Mouse (Mus musculus) cerebellum, adult (tissue): ENCODE data around the gene Cdhr4.
"Not testable (repeated sequence)": the region's sequence is repeated elsewhere in the genome, so short reads cannot be mapped to it uniquely, and the experiment has no call there.

Experiments
- ATAC-seq: cut with Nextera tagmentation; 2 replicates; pipeline ENCODE4 v1.9.2; 2017; ENCODE audit warnings: mild to moderate bottlenecking, moderate library complexity, mixed read lengths; ENCODE audit not compliant: insufficient number of reproducible peaks, low FRiP score, low TSS enrichment

Gene Cdhr4

GRCm38 (mm10) chr9:108002778-108003530, 10.7 kb downstream of the Cdhr4 start:
- ATAC-seq: no peak

- ATAC-seq: no peak
Observed at GRCm38 (mm10) chr9:108003531-108003890, 11.2 kb downstream of the Cdhr4 start.

- ATAC-seq: no peak
Observed at GRCm38 (mm10) chr9:108008041-108008440, 15.7 kb downstream of the Cdhr4 start.

GRCm38 (mm10) chr9:108010385-108010784, 18.1 kb downstream of the Cdhr4 start:
- no peak for ATAC-seq

- not testable (repeated sequence) for ATAC-seq
Observed at GRCm38 (mm10) chr9:108013577-108013976, 21.3 kb downstream of the Cdhr4 start.

GRCm38 (mm10) chr9:108017127-108017526, 24.8 kb downstream of the Cdhr4 start:
- no peak for ATAC-seq

- no peak for ATAC-seq
Observed at GRCm38 (mm10) chr9:108020741-108021140, 28.4 kb downstream of the Cdhr4 start.

- no peak for ATAC-seq
Observed at GRCm38 (mm10) chr9:108023216-108023615, 30.9 kb downstream of the Cdhr4 start.

GRCm38 (mm10) chr9:108026584-108026983, 34.3 kb downstream of the Cdhr4 start:
- no peak for ATAC-seq

- no peak for ATAC-seq
Observed at GRCm38 (mm10) chr9:108027867-108028266, 35.6 kb downstream of the Cdhr4 start.

- no peak for ATAC-seq
Observed at GRCm38 (mm10) chr9:108032126-108032525, 39.8 kb downstream of the Cdhr4 start.

- ATAC-seq: no peak
Observed at GRCm38 (mm10) chr9:108035331-108036156, 43.2 kb downstream of the Cdhr4 start.

GRCm38 (mm10) chr9:108044751-108045492, 52.6 kb downstream of the Cdhr4 start:
- ATAC-seq: no peak

GRCm38 (mm10) chr9:108046582-108046981, 54.3 kb downstream of the Cdhr4 start:
- no peak for ATAC-seq

GRCm38 (mm10) chr9:108047601-108048565, 55.6 kb downstream of the Cdhr4 start:
- no peak for ATAC-seq

- ATAC-seq: no peak
Observed at GRCm38 (mm10) chr9:108048566-108048955, 56.3 kb downstream of the Cdhr4 start.

GRCm38 (mm10) chr9:108049016-108049455, 56.7 kb downstream of the Cdhr4 start, which contains the start of gene Gmppb:
Gene Gmppb, plus strand, starts transcription at chr9:108049242.
- peak; percentile 87 for ATAC-seq
